Mouse (Mus musculus) activated CD4-positive, CD25-positive, alpha-beta regulatory T cell, adult 4 months (primary cell): ENCODE data around the gene Ntrk3. TPM values are rescaled to one million over a fixed set of nuclear protein-coding genes. Genes with fewer than 3 reads are reported as not detected.
A peak's percentile ranks its signal among the peaks of the same experiment; 100 is the strongest.

Experiments
- ATAC-seq: one replicate; pipeline ENCODE4 v1.8.0; 2017
- polyA plus RNA-seq, 2 experiments: library from polyadenylated mRNA; unstranded; fragments of 100-300 nt; shearing (Covaris generic); gene quantifications; one replicate each; pipeline ENCODE4 v1.2.1; 2017

The Ntrk3 gene
- polyA plus RNA-seq, 2 experiments from 2014 or later, result 10.0 to 10.3 TPM

DNA sequence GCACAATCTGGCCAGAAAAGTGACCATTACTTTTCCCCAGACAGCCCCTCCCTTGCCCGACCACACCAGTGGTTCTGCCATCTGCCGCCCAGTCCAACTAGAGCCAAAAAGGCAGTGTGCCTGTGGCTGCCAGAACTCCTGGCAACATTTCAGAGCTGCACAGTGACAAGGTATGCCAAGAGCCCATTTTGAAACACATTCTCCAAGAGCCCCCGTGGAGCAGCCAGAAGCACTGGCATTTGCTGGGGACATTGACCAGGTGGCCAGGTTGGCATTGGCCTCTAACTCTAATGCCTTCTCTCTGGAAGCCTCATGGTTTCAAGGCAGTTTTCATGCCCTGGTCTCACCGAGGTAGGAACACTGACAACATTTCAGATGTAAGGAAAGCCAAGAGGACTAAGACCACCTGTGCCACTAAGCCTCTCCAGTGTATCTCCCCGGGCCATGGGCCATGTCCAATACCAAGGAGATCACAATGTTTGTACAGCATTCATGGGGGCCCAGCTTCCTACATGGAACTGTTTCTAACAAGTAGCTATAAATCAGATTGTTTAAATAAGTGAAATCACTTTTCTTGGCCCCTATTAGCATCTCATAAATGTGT lies 218.9 kb downstream of the Ntrk3 start:
- no peak for ATAC-seq

GRCm38 (mm10) chr7:78515042-78515609 lies 222.7 kb downstream of the Ntrk3 start:
- no peak for ATAC-seq

DNA sequence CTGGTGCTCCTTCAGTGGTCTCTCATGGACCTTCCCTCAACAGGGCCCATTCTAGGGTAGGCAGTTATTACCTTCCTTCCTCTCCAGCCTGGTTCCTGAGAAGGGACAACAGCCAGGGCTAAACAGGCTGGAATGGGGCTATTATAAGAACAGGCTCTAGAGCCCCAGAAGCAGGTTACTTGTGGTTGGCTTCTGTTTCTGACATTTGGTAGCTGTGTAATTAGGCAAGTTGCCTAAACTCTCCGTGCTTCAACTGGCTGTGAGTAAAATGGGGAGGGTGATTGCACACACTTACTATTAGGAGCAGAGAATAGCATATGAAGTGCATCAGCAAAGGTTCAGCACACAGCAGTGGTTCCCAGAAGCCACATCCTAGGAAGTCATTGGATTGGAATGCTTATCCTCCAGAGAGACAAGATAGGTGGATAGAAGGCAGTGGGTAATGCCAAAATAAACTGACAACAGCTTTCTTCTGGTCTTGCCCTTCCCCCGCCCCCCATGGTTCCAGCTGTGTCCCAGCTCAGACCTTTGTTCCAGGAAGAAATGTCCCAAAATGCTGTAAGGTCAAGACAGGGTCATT lies 230.7 kb downstream of the Ntrk3 start:
- ATAC-seq, result no peak

- no peak for ATAC-seq
Measured at GRCm38 (mm10) chr7:78500863-78501262, 236.9 kb downstream of the Ntrk3 start.

DNA sequence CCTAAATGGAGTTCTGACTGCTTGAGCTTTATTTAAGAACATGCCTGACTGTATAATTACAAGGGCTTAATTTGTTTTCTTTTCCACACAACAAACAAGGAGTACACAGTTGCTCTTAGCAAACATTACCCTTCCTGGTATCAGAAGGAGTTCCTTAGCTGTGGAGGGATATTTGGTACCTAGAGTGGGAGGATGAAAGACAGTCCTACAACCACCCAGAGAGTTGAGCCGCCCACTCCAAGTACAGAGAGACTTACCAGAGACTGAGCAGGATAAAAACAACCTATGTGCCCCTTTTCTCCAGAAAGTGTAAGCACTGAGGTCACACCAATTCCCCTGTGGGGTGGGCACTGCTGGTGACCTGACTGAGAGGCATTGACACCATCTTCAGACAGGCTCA lies 237.8 kb downstream of the Ntrk3 start:
- ATAC-seq, result no peak

- no peak for ATAC-seq
Measured at GRCm38 (mm10) chr7:78498356-78498755, 239.5 kb downstream of the Ntrk3 start.

DNA sequence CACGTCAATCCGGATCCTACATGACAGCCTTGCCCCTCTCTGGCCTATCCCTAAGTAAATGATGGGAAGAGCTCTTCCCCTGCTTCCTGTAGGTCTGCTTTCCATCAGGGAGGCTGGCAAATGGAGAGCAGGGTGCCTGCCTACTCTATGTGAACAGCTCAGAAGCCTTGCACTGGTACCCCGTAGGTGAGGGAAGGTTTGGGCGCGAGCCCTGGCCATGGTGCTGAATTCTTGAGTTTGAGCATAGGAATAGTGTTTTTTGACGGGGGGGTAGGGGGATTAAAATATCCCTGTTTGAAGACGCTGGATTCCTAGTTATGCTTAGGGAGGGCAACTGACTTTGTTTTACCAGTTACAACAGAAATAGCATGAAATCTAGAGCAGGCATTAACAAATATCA lies 240.0 kb downstream of the Ntrk3 start:
- ATAC-seq, result no peak

GRCm38 (mm10) chr7:78493591-78493990 lies 244.2 kb downstream of the Ntrk3 start:
- no peak for ATAC-seq

- ATAC-seq, result no peak
Measured at GRCm38 (mm10) chr7:78491176-78491575, 246.6 kb downstream of the Ntrk3 start.

GRCm38 (mm10) chr7:78484290-78484689 lies 253.5 kb downstream of the Ntrk3 start:
- no peak for ATAC-seq

GRCm38 (mm10) chr7:78483729-78484128 lies 254.1 kb downstream of the Ntrk3 start:
- ATAC-seq, result no peak

GRCm38 (mm10) chr7:78483061-78483460 lies 254.8 kb downstream of the Ntrk3 start:
- no peak for ATAC-seq

GRCm38 (mm10) chr7:78478881-78479280 lies 258.9 kb downstream of the Ntrk3 start:
- ATAC-seq, result no peak

DNA sequence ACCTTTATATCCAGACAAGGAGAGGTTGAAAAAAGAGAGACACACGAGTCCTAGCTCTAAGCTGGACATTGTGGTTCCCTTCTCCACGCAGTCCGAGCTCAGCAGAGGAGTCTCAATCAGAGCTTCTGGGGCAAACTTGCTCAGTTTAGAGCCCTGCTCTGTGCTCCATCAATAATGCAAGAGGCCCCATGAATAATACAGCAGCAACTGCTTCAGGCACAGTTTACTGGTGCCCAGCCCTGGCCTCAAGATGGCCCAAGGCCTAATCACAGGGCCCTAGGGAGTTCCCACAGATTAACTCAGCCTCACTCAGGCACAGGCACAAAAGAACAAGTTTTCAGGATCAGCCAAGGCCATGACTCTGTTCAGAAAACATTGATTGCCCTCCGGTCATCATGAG lies 266.1 kb downstream of the Ntrk3 start:
- no peak for ATAC-seq

DNA sequence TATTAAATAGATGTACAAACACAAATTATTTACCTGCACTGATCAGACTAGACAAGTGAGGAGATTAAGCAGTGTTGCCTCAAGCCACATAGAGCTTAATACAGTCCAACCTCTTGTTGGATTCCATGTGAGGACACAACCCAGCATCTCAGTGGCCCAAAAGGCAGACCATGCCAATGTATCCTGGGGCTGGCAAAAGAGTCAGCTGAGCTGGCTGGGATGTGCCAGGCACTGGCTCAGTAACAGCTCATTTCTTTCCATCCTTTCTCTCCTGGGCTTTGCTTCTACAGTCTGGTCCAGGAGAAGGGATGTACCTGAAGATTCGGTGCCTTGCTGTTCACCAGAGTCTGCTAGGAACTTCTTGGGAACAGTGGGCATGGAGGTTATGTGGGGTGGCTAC lies 266.5 kb downstream of the Ntrk3 start:
- ATAC-seq, result no peak

- ATAC-seq, result no peak
Measured at GRCm38 (mm10) chr7:78462605-78463004, 275.2 kb downstream of the Ntrk3 start.

- ATAC-seq, result no peak
Measured at GRCm38 (mm10) chr7:78459021-78459420, 278.8 kb downstream of the Ntrk3 start.

GRCm38 (mm10) chr7:78451666-78452065 lies 286.1 kb downstream of the Ntrk3 start:
- ATAC-seq, result peak; percentile 83

DNA sequence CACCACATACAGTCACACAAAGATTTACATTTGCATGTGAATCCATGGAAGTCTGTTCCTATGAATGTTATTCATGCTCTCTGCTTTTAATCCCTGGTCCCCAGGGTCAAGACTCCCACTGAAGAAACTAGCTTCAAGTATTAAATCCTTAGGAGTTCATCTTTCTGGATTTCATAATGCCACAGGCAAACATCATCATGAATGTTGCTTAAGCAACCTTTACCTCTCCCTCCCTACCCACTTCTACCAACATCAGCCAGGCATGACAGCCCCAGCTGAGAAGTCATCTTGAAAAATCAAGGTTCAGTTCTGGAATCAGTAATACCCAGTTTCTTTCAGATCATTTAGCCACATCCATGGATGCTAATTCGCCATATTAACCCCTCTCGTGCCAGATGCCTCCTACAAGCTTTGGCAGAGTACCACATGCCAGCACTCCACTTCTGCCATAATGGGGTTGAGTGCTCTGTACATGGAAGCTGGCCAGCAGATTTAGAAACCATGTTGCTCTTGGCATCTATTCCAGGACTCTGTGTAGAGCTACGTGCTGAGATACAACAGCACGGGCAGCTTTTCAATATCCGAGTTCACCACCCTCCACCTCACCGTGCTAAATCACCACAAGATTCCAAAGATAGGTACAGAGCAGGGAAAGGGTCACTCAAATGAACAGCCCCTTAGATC lies 287.8 kb downstream of the Ntrk3 start:
- ATAC-seq, result no peak

DNA sequence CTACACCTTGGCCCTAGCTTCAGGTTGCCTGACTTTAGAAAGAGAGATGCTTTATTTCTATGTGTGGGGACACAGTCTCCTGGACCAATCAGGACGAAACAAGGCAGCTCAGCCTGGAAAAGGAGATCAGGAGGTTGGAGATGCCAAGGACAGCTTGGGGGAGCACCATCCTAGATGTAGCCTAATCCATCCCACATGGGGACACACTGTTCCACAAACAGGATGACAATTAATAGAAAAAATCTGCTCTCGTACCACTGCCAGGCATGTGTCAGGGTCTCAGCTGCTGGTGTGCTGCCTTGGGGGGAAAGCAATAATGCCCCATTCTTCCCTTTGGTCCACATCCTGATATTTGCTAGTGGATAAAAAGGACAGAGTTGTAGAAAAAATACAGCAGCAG lies 289.0 kb downstream of the Ntrk3 start:
- ATAC-seq, result no peak

DNA sequence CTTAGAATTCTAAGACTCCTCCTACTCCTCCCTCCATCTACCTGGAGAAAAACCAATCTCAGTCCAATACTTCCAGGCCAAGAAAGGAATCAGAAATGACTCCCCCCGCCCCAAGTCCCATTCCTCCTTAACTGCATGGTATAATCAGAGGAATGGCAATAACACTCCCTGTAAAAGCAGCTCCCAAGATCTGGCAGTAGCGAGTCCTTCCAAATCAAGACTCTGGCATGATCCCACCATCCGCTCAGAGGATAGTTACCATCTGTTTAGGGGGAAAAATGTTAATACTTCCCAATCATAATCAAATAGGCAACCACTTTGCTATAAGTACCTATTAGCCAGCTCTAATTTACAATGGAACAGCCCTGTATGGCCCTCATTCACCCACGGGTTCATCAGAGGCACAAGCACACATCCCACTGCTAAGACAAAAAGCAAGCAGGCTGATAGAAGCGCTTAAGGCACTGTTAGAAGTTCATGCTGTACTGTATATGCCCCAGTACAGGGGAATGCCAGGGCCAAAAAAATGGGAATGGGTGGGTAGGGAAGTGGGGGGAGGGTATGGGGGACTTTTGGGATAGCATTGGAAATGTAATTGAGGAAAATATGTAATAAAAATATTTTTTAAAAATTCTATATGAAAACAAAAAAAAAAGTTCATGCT lies 294.3 kb downstream of the Ntrk3 start:
- ATAC-seq, result no peak

DNA sequence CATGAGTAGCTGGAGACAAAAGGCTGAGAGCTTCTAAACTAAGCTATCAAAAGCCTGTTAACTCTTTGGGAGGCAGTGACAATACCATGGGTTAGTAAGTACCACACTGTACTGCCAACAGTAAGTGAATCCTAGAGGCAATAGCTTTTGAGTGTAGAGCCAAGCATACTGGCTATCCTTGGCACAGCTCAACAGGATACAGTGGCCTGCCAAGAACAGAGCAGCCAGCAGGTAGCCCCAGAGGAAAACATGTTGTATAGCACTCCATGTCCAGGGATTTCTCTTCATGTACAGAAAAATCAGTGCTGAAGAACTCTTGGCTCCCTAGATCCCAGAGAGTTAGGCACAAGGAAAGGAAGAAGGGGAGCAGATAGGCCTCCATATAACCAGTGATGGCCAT lies 296.1 kb downstream of the Ntrk3 start:
- ATAC-seq, result no peak

DNA sequence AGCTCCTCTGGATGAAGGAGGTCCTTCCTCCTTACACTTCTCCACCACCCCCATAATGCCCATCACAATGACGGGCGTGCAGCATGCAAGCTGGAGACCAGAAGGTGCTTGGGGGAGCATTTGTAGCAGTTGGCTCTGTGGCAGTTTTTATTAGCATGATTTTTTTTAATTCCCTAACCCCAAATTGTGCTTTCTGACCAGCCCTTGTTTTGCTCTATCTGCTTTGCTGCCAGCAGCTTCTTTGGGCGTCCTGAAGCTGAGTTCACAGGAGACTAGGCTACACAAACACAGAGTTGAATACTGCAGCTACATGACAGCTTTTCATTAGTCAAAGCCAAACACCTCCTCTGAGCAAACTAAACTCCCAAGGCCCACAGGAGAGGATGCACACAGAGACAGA lies 296.9 kb downstream of the Ntrk3 start:
- no peak for ATAC-seq
